Mouse (Mus musculus) megakaryocyte, embryonic 14.5 days (primary cell): ENCODE data around the gene Ppp1r8.

Source experiments
- FLI1 ChIP-seq: IDR thresholded peaks from 2 replicates; pipeline ENCODE4 v1.6.1; 2012; ENCODE audit warnings: low read length, inconsistent platforms, mixed read lengths
- GATA1 ChIP-seq: IDR thresholded peaks from 3 replicates; pipeline ENCODE4 v1.6.1; 2012; ENCODE audit warnings: mixed read lengths, low read length, inconsistent platforms, borderline replicate concordance

DNA sequence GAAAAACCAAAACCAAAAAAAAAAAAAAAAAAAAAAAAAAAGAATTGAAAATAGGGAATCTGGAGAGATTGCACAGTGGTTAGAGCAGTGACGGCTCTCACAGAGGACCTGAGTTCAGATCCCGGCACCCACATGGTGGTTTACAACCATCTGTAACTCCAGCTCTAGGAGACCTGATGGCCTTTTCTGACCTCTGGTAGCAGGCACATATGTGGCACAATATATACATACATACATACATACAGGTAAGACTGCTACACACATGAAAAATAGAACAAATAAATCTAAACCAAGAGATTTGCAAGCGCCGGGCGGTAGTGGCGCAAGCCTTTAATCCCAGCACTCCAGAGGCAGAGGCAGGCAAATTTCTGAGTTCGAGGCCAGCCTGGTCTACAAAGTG, 39.1 kb downstream of the Ppp1r8 start:
- TF ChIP-seq GATA1 (no peak), FLI1 (no peak)
